Mouse (Mus musculus) midbrain, embryonic 16.5 days (tissue): ENCODE results near the gene Slc22a14. TPM values are rescaled to one million over a fixed set of nuclear protein-coding genes. Genes with fewer than 3 reads are reported as not detected.

Experiments used
- ATAC-seq: fragments of 200-750 bp; cut with Nextera tagmentation; 2 replicates; pipeline ENCODE4 v1.8.0; 2017; ENCODE audit warnings: moderate TSS enrichment
- H3K27ac ChIP-seq: fragments of 300-500 bp; sonication (generic); 2 replicates; pipeline ENCODE4 v1.5.1; 2014; ENCODE audit warnings: mild to moderate bottlenecking, low read length, mixed read lengths
- H3K27me3 ChIP-seq: fragments of 300-500 bp; sonication (generic); 2 replicates; pipeline ENCODE4 v1.6.1; 2014; ENCODE audit warnings: low read depth, low read length, mixed read lengths; ENCODE audit not compliant: control insufficient read depth, insufficient read depth
- H3K36me3 ChIP-seq: fragments of 300-500 bp; sonication (generic); 2 replicates; pipeline ENCODE4 v1.6.1; 2014; ENCODE audit warnings: mild to moderate bottlenecking, low read length, moderate library complexity, mixed read lengths; ENCODE audit not compliant: control insufficient read depth, insufficient read depth
- H3K4me1 ChIP-seq: fragments of 300-500 bp; sonication (generic); 2 replicates; pipeline ENCODE4 v1.6.1; 2014; ENCODE audit warnings: mild to moderate bottlenecking, low read length, mixed read lengths; ENCODE audit not compliant: control insufficient read depth, insufficient read depth
- H3K4me2 ChIP-seq: fragments of 300-500 bp; sonication (generic); 2 replicates; pipeline ENCODE4 v1.6.1; 2014; ENCODE audit warnings: mild to moderate bottlenecking, low read length, mixed read lengths
- H3K4me3 ChIP-seq: fragments of 300-500 bp; sonication (generic); 2 replicates; pipeline ENCODE4 v1.5.1; 2014; ENCODE audit warnings: low read depth, mild to moderate bottlenecking, low read length, moderate library complexity, mixed read lengths
- H3K9ac ChIP-seq: fragments of 300-500 bp; sonication (generic); 2 replicates; pipeline ENCODE4 v1.6.1; 2014; ENCODE audit warnings: low read depth, low read length, mixed read lengths
- H3K9me3 ChIP-seq: fragments of 300-500 bp; sonication (generic); replicated peaks from 2 replicates; pipeline ENCODE4 v1.6.1; 2014; ENCODE audit warnings: mild to moderate bottlenecking, low read length, mixed read lengths; ENCODE audit not compliant: control insufficient read depth, poor library complexity, severe bottlenecking
- WGBS: fragments of 180-500 bp; shearing (Covaris S2); extraction: QIAGEN DNeasy Blood & Tissue Kit; methylation state at CpG from one replicate; pipeline ENCODE4 v1.1.7; 2014; 5-methylcytosine and 5-hydroxymethylcytosine counted together
- polyA plus RNA-seq: library from polyadenylated mRNA; unstranded; fragments of >200 nt; fragmentation: Nextera tagmentation; extraction: Ambion mirVana; gene quantifications from 2 replicates; pipeline ENCODE4 v1.2.1, GENCODE M21; 2015

Slc22a14 gene
- polyA plus RNA-seq, 1 experiment from 2014 or later = 0.11 TPM

GRCm38 (mm10) chr9:119322289-119323259, 42.8 kb downstream of the Slc22a14 start, which contains the start of gene Oxsr1:
TSS of gene Oxsr1 (minus strand) at chr9:119322427.
- H3K9me3 ChIP-seq = no peaks in the 10 kb centered on the region
- peak within 1 kb of the TSS; percentile 94 for H3K27ac ChIP-seq
- peaks cover 16% of the 10 kb centered on the region for H3K4me1 ChIP-seq
- ATAC-seq = peak; percentile 97
- H3K4me3 ChIP-seq = peak within 1 kb of the TSS; percentile 89
- H3K9ac ChIP-seq = peak within 1 kb of the TSS; percentile 90
- H3K36me3 ChIP-seq = no peaks in the 10 kb centered on the region
- H3K4me2 ChIP-seq = peak within 1 kb of the TSS; percentile 87
- under 1% methylated on average over 76 of the region's 76 CpGs for WGBS
- H3K27me3 ChIP-seq = no peaks in the 10 kb centered on the region

- no peaks in the 10 kb centered on the region for H3K27me3 ChIP-seq
- peak overlapping the region; percentile 87 for H3K4me2 ChIP-seq
- peak overlapping the region; percentile 90 for H3K9ac ChIP-seq
- peaks cover 16% of the 10 kb centered on the region for H3K4me1 ChIP-seq
- no peaks in the 10 kb centered on the region for H3K9me3 ChIP-seq
- H3K27ac ChIP-seq = peak overlapping the region; percentile 94
- ATAC-seq = peak; percentile 51
- H3K36me3 ChIP-seq = no peaks in the 10 kb centered on the region
- H3K4me3 ChIP-seq = peak overlapping the region; percentile 89
- under 1% methylated on average over 53 of the region's 59 CpGs for WGBS
These were observed 43.7 kb downstream of the Slc22a14 start for GRCm38 (mm10) chr9:119321392-119322229.

DNA sequence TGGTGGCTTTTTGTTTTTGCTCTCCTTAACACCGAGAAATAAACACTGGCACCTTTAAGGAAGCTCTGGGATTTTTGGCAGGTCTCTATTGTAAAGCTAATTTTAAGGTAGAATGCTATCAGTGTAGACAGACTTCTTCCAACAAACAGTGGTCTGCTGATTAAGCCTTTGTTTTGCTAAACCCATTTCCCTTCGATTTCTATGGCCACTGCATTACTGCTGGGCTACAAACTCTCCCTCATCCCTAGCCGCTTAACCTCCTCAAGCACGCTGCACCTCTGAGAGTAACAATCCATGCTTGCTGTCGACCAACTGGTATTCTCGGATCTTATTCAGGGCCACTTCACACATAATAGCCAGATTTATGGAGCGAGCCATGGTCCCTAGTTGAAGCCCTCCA, 44.4 kb downstream of the Slc22a14 start:
- ATAC-seq = no peak
- Histone ChIP-seq H3K27ac (no peak overlapping the region), H3K9me3 (no peaks in the 10 kb centered on the region), H3K4me3 (peak overlapping the region; percentile 89), H3K36me3 (no peaks in the 10 kb centered on the region), H3K27me3 (no peaks in the 10 kb centered on the region), H3K9ac (peak overlapping the region; percentile 90), H3K4me2 (peak overlapping the region; percentile 87), H3K4me1 (peaks cover 16% of the 10 kb centered on the region)
- WGBS = 8% methylated on average over 7 of the region's 7 CpGs

- no peaks in the 10 kb centered on the region for H3K36me3 ChIP-seq
- H3K4me1 ChIP-seq = peaks cover 16% of the 10 kb centered on the region
- H3K4me2 ChIP-seq = peak overlapping the region; percentile 87
- 89% methylated on average over 7 of the region's 7 CpGs for WGBS
- peak overlapping the region; percentile 90; the same call in 1 of the 2 replicates for H3K9ac ChIP-seq
- ATAC-seq = no peak
- no peaks in the 10 kb centered on the region for H3K27me3 ChIP-seq
- no peaks in the 10 kb centered on the region for H3K9me3 ChIP-seq
- no peak overlapping the region for H3K27ac ChIP-seq
- peak overlapping the region; percentile 89; the same call in 1 of the 2 replicates for H3K4me3 ChIP-seq
These were observed 44.9 kb downstream of the Slc22a14 start for GRCm38 (mm10) chr9:119320446-119320845.

DNA sequence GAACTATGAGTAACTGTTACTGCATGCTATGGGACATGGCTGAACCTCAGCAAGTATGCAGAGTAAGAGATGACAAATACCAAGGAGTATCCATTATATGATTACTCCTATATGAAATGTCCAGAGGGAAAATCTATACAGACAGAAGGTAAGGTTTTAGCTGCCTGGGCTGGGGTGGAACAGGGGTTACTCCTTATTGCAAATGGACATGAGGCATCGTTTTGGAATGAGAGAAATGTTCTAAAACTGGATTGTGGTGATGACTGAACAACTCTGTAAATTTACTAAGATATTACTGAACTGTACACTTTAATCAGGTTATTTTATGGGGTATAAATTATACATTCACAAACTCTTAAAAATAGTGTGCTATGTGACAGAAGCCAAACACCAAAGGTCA, 46.5 kb downstream of the Slc22a14 start:
- Histone ChIP-seq H3K36me3 (no peaks in the 10 kb centered on the region), H3K27ac (no peak overlapping the region)
- WGBS = 100% methylated on average over 1 of the region's 1 CpGs

DNA sequence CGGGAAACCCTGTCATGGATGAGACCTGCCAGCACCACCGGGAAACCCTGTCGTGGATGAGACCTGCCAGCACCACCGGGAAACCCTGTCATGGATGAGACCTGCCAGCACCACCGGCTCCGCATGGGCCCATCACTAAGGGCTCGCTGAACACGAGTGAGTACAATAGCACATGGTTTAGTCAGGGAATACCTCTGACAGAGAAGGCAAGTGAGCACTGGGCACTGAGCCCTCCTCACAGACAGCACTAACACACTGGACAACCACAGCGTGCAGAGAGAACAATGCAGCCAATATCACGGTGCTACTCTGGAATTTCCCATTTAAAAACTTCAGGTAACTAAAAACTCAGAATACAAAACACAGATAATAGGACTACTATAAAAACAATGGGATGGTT, 52.3 kb downstream of the Slc22a14 start:
- H3K4me2 ChIP-seq = no peak overlapping the region
- H3K36me3 ChIP-seq = no peaks in the 10 kb centered on the region
- H3K27ac ChIP-seq = no peak overlapping the region
- 90% methylated on average over 10 of the region's 10 CpGs for WGBS
- ATAC-seq = no peak
- H3K9ac ChIP-seq = no peak overlapping the region
- H3K27me3 ChIP-seq = no peaks in the 10 kb centered on the region
- no peak overlapping the region for H3K4me3 ChIP-seq
- no peaks in the 10 kb centered on the region for H3K9me3 ChIP-seq
- H3K4me1 ChIP-seq = no peaks in the 10 kb centered on the region

More for the DNA sequence above, 46.5 kb downstream of the Slc22a14 start:
- H3K9me3 ChIP-seq = no peaks in the 10 kb centered on the region
- no peak overlapping the region for H3K4me3 ChIP-seq
- no peak overlapping the region for H3K4me2 ChIP-seq
- H3K4me1 ChIP-seq = peaks cover 16% of the 10 kb centered on the region
- ATAC-seq = no peak
- no peak overlapping the region for H3K9ac ChIP-seq
- no peaks in the 10 kb centered on the region for H3K27me3 ChIP-seq

DNA sequence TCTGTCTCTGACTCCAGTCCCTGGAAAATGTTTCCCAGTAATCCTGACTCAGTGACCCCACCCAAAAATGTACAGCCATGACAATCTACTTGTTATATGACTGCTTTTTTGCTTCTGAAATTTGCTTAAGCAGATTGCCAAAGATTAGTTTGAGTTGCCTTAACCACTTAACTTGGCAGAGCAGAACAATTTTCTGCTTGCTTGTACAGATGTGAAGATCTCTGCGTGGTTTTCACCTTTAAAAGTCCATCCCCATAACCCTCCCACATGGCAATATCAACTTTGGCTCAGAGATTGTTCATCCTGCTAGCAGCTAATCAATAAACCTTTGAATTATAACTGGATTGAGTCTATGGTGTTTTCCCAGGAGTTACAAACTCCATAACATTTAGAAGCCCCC, 56.3 kb downstream of the Slc22a14 start:
- H3K36me3 ChIP-seq = no peaks in the 10 kb centered on the region
- no peak overlapping the region for H3K9ac ChIP-seq
- ATAC-seq = no peak
- no peaks in the 10 kb centered on the region for H3K27me3 ChIP-seq
- H3K9me3 ChIP-seq = no peaks in the 10 kb centered on the region
- WGBS = 85% methylated on average over 1 of the region's 1 CpGs
- H3K4me3 ChIP-seq = no peak overlapping the region
- no peak overlapping the region for H3K4me2 ChIP-seq
- H3K4me1 ChIP-seq = no peaks in the 10 kb centered on the region
- no peak overlapping the region for H3K27ac ChIP-seq

DNA sequence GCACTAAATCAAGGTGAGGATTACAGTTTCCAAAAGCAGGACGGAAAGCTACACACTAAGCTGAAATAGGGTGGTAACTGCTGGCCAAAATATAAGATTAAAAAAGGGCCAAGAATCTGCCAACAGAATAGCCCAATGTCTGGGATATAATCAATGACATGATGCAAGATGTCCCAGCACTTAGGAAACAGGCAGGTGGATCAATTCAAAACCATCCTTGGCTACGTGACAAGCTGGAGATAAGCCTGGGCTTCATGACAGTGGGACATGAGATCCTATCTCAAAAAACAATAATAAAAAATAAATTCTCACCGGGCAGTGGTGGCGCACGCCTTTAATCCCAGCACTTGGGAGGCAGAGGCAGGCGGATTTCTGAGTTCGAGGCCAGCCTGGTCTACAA, 59.5 kb downstream of the Slc22a14 start:
- H3K27ac ChIP-seq = no peak overlapping the region
- H3K9me3 ChIP-seq = no peaks in the 10 kb centered on the region
- no peak for ATAC-seq
- 93% methylated on average over 7 of the region's 7 CpGs for WGBS
- H3K9ac ChIP-seq = no peak overlapping the region
- no peaks in the 10 kb centered on the region for H3K27me3 ChIP-seq
- H3K4me2 ChIP-seq = no peak overlapping the region
- H3K4me3 ChIP-seq = no peak overlapping the region
- H3K4me1 ChIP-seq = no peaks in the 10 kb centered on the region
- H3K36me3 ChIP-seq = peaks cover 11% of the 10 kb centered on the region
